Mouse (Mus musculus) layer of hippocampus, postnatal 14 days (tissue): ENCODE measurements at regions not wholly inside any gene's neighbourhood (a gene's known extent, or its start where the extent isn't known, plus 50 kb on each side); places are given as distances from the start of the nearest gene placed in this dataset.
"Not testable (repeated sequence)": the region's sequence is repeated elsewhere in the genome, so short reads cannot be mapped to it uniquely, and the experiment has no call there.

Experiments used
- DNase-seq, 2 experiments: peaks; one replicate each; pipeline ENCODE4 v3.0.0; 2021 to 2022; ENCODE audit warnings: low spot score in 2 of 2, mixed read lengths in 1 of 2

DNA sequence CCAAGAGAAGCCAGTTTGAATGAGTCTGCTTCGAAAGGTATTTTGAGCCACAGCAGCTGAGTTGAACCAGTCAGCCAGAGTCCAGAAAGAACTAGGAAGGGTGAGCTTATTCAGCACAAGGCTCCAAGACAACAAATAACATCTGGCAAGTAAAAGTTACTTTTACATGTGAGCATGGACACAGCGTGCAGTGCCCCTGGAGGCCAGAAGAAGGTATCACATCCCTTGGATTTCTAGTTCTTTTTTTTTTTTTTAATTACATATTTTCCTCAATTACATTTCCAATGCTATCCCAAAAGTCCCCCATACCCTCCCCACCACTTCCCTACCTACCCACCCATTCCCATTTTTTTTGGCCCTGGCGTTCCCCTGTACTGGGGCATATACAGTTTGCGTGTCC, 367.4 kb downstream of the Gm9008 start:
- not testable (repeated sequence) for DNase-seq

GRCm38 (mm10) chr6:76115758-76116157, 381.8 kb downstream of the Gm9008 start:
- DNase-seq = no peak

DNA sequence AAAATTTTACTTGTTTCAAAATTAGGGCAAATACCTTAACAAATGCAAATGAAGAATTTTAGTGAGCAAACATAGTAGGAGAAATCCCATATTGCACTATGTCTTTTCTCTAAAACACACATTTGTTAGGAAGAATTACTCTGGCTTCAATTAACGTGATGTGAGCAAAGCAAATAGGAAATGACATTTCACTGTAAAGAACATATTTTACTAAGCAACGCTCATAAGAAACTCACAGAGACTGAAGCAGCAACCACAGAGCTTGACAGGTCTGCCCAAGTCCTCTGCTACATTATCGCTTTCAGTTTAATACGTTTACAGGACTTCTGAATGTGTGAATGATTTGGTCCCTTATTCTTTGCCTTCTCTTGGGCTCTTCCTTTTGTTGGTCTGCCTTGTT, 383.2 kb downstream of the Gm9008 start:
- no peak for DNase-seq

DNA sequence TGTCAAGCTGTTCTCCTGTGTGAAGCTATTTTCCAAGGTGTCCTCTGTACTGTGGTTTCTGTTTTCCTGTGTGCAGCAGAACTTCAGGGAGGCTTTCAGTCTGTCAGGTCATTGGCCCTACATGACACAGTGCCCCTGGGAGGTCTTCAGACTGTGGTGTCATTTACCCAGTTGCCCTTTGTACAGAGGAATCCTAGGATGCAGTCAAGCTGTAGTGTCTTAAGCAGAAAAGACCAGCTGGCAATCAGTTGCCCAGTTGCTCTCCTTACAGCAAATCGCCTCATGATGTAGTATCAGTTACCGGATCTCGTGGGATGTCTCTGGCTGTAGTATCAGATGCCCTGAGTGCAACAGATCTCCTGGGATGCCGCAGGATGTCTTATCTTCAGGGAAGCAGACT, 432.2 kb downstream of the Gm9008 start:
- DNase-seq = no peak

DNA sequence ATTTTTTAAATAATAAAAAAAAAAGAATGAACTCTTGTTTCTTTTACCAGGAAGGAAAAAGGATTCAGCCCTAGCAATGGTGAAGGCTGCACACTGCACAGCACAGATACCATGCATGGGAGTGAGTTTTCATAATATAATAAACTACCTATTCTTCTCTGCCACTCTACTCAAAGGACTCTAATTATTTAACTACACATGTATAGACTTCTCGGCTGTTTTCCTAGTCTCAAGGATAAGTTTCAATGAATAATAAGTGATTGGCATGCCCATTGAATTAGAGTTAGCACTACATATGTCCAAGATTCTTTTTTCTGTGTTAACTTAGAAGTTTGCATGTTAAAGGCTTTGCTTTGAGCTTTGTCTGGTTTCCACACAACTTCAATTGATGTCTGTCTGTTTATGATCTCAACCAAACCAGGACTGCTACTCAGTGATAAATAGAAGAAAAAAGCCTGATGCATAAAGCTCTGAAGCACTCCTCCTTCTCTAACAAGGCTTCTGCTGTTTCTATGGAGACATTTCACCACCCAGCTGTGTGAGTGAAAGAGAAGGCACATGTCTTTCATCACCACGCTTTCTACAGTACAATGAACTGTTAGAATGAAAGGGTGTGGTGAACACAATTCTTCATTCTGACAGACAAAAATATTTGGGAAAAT, 444.8 kb downstream of the Gm9008 start:
- DNase-seq = peak in 1 of 2 experiments; percentile 1

GRCm38 (mm10) chr6:76007783-76008406, 489.7 kb downstream of the Gm9008 start:
- no peak for DNase-seq
